Mouse (Mus musculus) central nervous system, embryonic 14 days (tissue): Measurements from ENCODE around the gene Mst1r. TPM values are rescaled to one million over a fixed set of nuclear protein-coding genes. Genes with fewer than 3 reads are reported as not detected.

Experiments used
- polyA plus RNA-seq: library from polyadenylated mRNA; depleted of rRNA; stranded (reverse); fragments of >200 nt; gene quantifications from 2 replicates; pipeline ENCODE4 v1.2.3, GENCODE M21; 2012; rRNA removed

Gene Mst1r
- polyA plus RNA-seq: 4.7 and 6.4 TPM in 2 replicates

DNA sequence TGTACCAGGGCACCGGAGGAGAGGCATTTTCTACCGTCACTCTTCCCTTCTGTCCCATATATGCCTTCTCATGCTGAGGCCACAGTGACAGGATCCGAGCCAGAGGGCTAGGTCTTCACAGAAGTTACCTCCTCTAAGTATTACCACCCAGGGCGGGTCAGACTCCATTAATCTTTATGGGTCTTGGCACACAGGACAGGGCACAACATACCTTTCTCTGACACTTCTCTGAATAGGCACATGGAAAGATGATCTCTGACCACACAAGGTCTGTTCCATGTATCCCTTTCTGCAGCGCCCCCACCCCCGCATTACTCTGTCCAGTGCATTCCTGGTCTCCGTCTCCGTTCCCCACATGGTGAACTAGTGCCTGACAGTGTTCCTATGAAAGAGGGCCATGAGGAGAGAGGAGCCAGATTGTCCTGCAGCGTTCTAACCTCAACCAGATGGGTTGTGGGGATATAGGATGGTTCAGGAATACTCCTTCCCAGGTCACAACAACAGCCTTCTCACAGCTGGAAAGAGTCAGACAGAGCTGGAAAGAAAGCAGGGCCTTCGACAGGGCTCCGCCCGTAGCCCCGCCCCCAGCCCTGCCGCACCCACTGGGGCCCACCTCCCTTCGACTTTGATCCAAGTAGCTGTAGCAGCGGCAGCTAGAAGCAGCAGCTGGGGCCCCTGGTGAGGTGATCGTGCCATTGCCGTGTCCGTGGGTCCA is at the start of gene Mst1r:
Gene Mst1r (plus strand): TSS at position 622 of the 715 bp plus-strand sequence.

DNA sequence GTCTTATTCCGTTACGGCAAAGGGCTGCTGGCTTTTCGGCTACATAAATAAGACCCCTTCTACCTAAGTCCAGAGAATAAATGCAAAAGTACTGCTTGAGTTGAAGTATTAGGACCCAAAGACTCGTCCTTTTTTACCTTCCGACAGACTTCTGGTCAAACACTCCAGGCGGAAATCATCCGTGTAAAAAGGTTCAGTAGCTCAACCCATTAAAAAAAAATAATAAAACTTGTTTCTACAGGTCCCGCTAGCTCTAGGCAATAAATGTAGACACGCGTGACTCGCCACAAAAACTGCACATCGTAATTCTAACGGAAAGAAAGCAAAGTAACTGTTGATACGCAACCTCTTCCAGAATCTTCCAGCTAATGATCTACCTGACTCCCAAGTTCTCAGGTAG is 33.5 kb upstream of the Mst1r start, which contains the start of gene Rbm6:
Gene Rbm6 (minus strand): TSS at position 101 of the 400 bp plus-strand sequence.

DNA sequence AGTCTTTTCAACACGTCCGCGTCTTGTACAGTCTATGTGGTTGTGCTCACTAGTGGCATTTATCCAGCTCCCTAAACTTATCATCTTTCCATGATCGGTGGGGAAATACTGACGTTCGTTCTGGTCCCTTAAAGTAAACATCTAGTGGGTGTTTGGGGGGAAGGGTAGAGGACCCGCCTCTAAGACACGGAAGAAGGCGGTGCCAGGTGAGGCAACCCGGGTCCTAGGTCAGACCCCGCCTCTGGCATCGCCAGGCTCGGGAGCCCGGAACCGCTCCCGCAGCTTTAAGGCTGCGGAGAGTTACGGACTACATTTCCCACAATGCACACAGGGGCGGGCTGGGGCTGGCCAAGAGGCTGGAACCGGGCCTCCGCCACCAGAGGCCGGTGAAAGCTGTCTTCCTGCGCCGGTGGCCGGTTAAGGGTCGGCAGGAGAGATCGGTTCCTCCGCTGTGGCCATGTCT is 18.8 kb upstream of the Mst1r start, which contains the start of gene Mon1a:
Gene Mon1a (plus strand): TSS at position 348 of the 463 bp plus-strand sequence.

DNA sequence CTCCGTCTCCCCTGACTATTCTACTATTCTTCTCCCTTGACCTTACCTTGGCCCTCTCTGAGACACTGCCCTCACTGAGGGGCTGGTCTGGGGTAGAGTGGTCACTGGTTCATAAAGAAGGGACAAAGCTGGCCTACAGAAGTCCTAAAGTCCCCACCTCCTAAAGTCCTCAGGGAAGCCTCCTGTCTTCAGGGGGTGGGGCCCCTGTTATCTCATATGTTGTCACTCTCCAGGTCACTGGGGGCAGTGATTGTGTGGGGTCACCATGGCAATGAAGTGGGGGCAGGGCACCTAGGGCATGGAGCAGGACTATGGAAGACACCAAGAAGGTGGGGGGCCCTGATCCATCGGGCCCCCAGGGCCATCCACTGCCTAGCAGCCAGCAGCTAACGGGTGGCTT is 21.5 kb downstream of the Mst1r start, which contains the start of gene Actl11:
Gene Actl11 (plus strand): TSS at position 301 of the 400 bp plus-strand sequence.

DNA sequence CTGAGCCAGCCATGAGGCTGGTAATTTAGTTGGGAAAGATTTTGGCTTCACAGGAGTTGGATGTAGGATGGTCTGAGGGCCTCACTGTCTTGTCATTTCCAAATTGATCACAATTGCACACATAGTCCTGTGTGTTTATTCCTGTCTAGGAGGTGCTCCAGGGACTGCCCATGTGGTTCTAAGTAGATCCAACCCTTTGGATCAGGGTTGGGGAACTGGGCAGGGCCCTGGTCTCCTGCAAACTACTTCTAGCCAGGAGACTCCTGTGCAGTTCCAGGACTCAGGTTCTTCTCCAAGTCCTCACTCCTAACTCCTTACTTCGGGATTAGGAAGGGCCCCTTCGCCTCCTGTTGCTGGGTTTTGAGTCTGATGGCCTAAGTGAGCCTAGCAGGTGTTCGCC is 28.7 kb downstream of the Mst1r start, which contains the start of gene Camkv:
Gene Camkv (plus strand): TSS at position 301 of the 400 bp plus-strand sequence.

DNA sequence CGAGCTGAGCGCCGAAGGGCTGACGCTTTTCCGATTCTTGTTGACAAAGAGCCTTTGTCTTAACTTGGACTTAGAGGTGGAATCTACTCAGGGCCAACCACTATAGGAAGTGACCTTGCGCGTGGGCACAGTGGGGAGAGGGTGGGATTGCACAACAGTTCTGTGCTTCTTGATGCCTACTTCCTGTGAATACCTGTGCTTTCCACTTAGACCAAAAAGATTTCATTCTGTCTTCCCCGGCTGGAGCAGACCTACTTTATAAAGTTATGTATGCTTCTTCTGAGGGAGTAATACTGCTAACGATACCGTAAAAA is 43.2 kb downstream of the Mst1r start, which contains the start of gene Traip:
Gene Traip (plus strand): TSS at position 215 of the 314 bp plus-strand sequence.

Other genes with a start within 250 kb of the Mst1r start
- 60.5 and 67.7 TPM in 2 replicates for gene Slc38a3, start 237.3 kb upstream of the Mst1r start, polyA plus RNA-seq
- gene Gnat1, start 227.2 kb upstream of the Mst1r start, polyA plus RNA-seq: 0.13 and 0.43 TPM in 2 replicates
- 112 and 151 TPM in 2 replicates for gene Sema3f, start 196.4 kb upstream of the Mst1r start, polyA plus RNA-seq
- gene Rbm5, start 135.9 kb upstream of the Mst1r start, polyA plus RNA-seq: 205 and 224 TPM in 2 replicates
- gene Rbm6, start 33.6 kb upstream of the Mst1r start, polyA plus RNA-seq: 91.0 and 99.6 TPM in 2 replicates
- gene Mon1a, start 18.7 kb upstream of the Mst1r start, polyA plus RNA-seq: 26.7 and 28.3 TPM in 2 replicates
- gene Actl11, start 21.6 kb downstream of the Mst1r start, polyA plus RNA-seq: not detected in 2 replicates
- 39.4 and 49.6 TPM in 2 replicates for gene Camkv, start 28.8 kb downstream of the Mst1r start, polyA plus RNA-seq
- 10.0 and 10.4 TPM in 2 replicates for gene Traip, start 43.3 kb downstream of the Mst1r start, polyA plus RNA-seq
- 7.9 and 12.2 TPM in 2 replicates for gene Uba7, start 68.6 kb downstream of the Mst1r start, polyA plus RNA-seq
- gene Gm20661, start 76.2 kb downstream of the Mst1r start, polyA plus RNA-seq: 1.3 and 3.4 TPM in 2 replicates
- gene Inka1, start 79.0 kb downstream of the Mst1r start, polyA plus RNA-seq: 15.0 and 28.7 TPM in 2 replicates
- 6.2 and 14.1 TPM in 2 replicates for gene Cdhr4, start 85.6 kb downstream of the Mst1r start, polyA plus RNA-seq
- 1.7 and 3.8 TPM in 2 replicates for gene Gm20662, start 89.5 kb downstream of the Mst1r start, polyA plus RNA-seq
- 129 and 135 TPM in 2 replicates for gene Ip6k1, start 95.6 kb downstream of the Mst1r start, polyA plus RNA-seq
- 19.9 and 21.8 TPM in 2 replicates for gene Gmppb, start 142.4 kb downstream of the Mst1r start, polyA plus RNA-seq
- 3.4 and 3.7 TPM in 2 replicates for gene Amigo3, start 146.3 kb downstream of the Mst1r start, polyA plus RNA-seq
- gene Mst1, start 173.6 kb downstream of the Mst1r start, polyA plus RNA-seq: 0.05 and 0.11 TPM in 2 replicates
- gene Rnf123, start 176.5 kb downstream of the Mst1r start, polyA plus RNA-seq: 78.9 and 79.2 TPM in 2 replicates
- 63.5 and 70.3 TPM in 2 replicates for gene Apeh, start 187.7 kb downstream of the Mst1r start, polyA plus RNA-seq